Mouse (Mus musculus) cortical plate, adult 2 months (tissue): ENCODE data around the gene Eno2. TPM values are rescaled to one million over a fixed set of nuclear protein-coding genes. Genes with fewer than 3 reads are reported as not detected.
"Not testable (repeated sequence)": the region's sequence is repeated elsewhere in the genome, so short reads cannot be mapped to it uniquely, and the experiment has no call there.

Experiments
- H3K27ac ChIP-seq: fragments of 200-500 bp; 2 replicates; pipeline ENCODE4 v1.5.1; 2012; ENCODE audit warnings: low read length, control low read depth, inconsistent platforms; ENCODE audit not compliant: insufficient read depth
- H3K4me1 ChIP-seq: fragments of 200-500 bp; 2 replicates; pipeline ENCODE4 v1.6.1; 2011; ENCODE audit warnings: low read length; ENCODE audit not compliant: control insufficient read depth, insufficient read depth
- H3K4me3 ChIP-seq: fragments of 200-500 bp; 2 replicates; pipeline ENCODE4 v1.5.1; 2011; ENCODE audit warnings: mild to moderate bottlenecking, low read length, control low read depth; ENCODE audit not compliant: insufficient read depth
- CTCF ChIP-seq: fragments of 200-500 bp; IDR thresholded peaks from 2 replicates; pipeline ENCODE4 v1.5.1; 2011; ENCODE audit warnings: mild to moderate bottlenecking, control low read depth, low read length; ENCODE audit not compliant: insufficient read depth; ENCODE audit errors: extremely low read depth
- POLR2A ChIP-seq: fragments of 200-500 bp; IDR thresholded peaks from 2 replicates; pipeline ENCODE4 v1.6.1; 2011; ENCODE audit warnings: mild to moderate bottlenecking, low read length, control low read depth; ENCODE audit not compliant: insufficient read depth; ENCODE audit errors: extremely low read depth
- polyA plus RNA-seq: library from polyadenylated mRNA; depleted of rRNA; stranded (reverse); fragments of >200 nt; gene quantifications from 2 replicates; pipeline ENCODE4 v1.2.3, GENCODE M21; 2012

Gene Eno2
- polyA plus RNA-seq, 1 experiment = 741 TPM

GRCm38 (mm10) chr6:124812848-124813247 lies 43.4 kb upstream of the Eno2 start:
- Histone ChIP-seq H3K27ac (no peak overlapping the region), H3K4me3 (peak overlapping the region; percentile 66), H3K4me1 (peaks cover 1% of the 10 kb centered on the region; the same call in 1 of the 2 replicates)
- TF ChIP-seq POLR2A = no peak
- no peak for TF ChIP-seq CTCF

- Histone ChIP-seq H3K4me1 (peaks cover 3% of the 10 kb centered on the region; the same call in 1 of the 2 replicates), H3K4me3 (peak overlapping the region; percentile 66; the same call in 1 of the 2 replicates), H3K27ac (no peak overlapping the region)
- TF ChIP-seq CTCF (no peak), POLR2A (no peak)
These were observed 42.5 kb upstream of the Eno2 start for GRCm38 (mm10) chr6:124811701-124812560.

- TF ChIP-seq CTCF (no peak), POLR2A (no peak)
- H3K27ac ChIP-seq = no peak overlapping the region
- no peak overlapping the region for H3K4me3 ChIP-seq
- peaks cover 6% of the 10 kb centered on the region; the same call in 1 of the 2 replicates for H3K4me1 ChIP-seq
These were observed 41.9 kb upstream of the Eno2 start for GRCm38 (mm10) chr6:124811403-124811665.

GRCm38 (mm10) chr6:124810566-124811402 lies 41.3 kb upstream of the Eno2 start:
- H3K4me3 ChIP-seq, H3K4me1 ChIP-seq, H3K27ac ChIP-seq: not testable (repeated sequence)

GRCm38 (mm10) chr6:124809775-124810538 lies 40.5 kb upstream of the Eno2 start:
- H3K4me1 ChIP-seq = peaks cover 7% of the 10 kb centered on the region; the same call in 1 of the 2 replicates
- H3K27ac ChIP-seq = no peak overlapping the region
- peak overlapping the region; percentile 37; the same call in 1 of the 2 replicates for H3K4me3 ChIP-seq
- no peak for TF ChIP-seq CTCF
- TF ChIP-seq POLR2A = 0 out of 2 replicates have a peak, but pooled peaks have one; percentile 20

GRCm38 (mm10) chr6:124809052-124809774 lies 39.7 kb upstream of the Eno2 start:
- peak overlapping the region; percentile 41 for H3K27ac ChIP-seq
- no peak for TF ChIP-seq POLR2A
- peak; percentile 38 for TF ChIP-seq CTCF
- H3K4me3 ChIP-seq = peak overlapping the region; percentile 37
- H3K4me1 ChIP-seq = peaks cover 7% of the 10 kb centered on the region; the same call in 1 of the 2 replicates

- TF ChIP-seq POLR2A (no peak), CTCF (no peak)
- peak within 1 kb of the TSS; percentile 41 for H3K27ac ChIP-seq
- peaks cover 7% of the 10 kb centered on the region; the same call in 1 of the 2 replicates for H3K4me1 ChIP-seq
- H3K4me3 ChIP-seq = peak within 1 kb of the TSS; percentile 37
These were observed 39.0 kb upstream of the Eno2 start, which contains the start of gene Spsb2 for GRCm38 (mm10) chr6:124808358-124809012. Spsb2 (plus strand) TSS chr6:124808661.

GRCm38 (mm10) chr6:124807986-124808357 lies 38.5 kb upstream of the Eno2 start:
- peaks cover 7% of the 10 kb centered on the region; the same call in 1 of the 2 replicates for H3K4me1 ChIP-seq
- H3K27ac ChIP-seq = peak overlapping the region; percentile 20
- TF ChIP-seq CTCF (no peak), POLR2A (no peak)
- no peak overlapping the region; the same call in 1 of the 2 replicates for H3K4me3 ChIP-seq

GRCm38 (mm10) chr6:124807366-124807765 lies 37.9 kb upstream of the Eno2 start:
- peaks cover 7% of the 10 kb centered on the region; the same call in 1 of the 2 replicates for H3K4me1 ChIP-seq
- no peak for TF ChIP-seq CTCF
- TF ChIP-seq POLR2A = peak; percentile 61; the same call in 1 of the 2 replicates
- H3K27ac ChIP-seq = peak overlapping the region; percentile 36
- no peak overlapping the region for H3K4me3 ChIP-seq
